Mouse (Mus musculus) neural tube, embryonic 15.5 days (tissue): ENCODE results near the gene Smurf1. TPM values are rescaled to one million over a fixed set of nuclear protein-coding genes. Genes with fewer than 3 reads are reported as not detected.

Experiments used
- ATAC-seq: fragments of 200-750 bp; cut with Nextera tagmentation; 2 replicates; pipeline ENCODE4 v1.8.0; 2017; ENCODE audit warnings: mild to moderate bottlenecking, moderate TSS enrichment, moderate library complexity; ENCODE audit not compliant: low FRiP score
- H3K27ac ChIP-seq: fragments of 300-500 bp; sonication (generic); replicated peaks from 2 replicates; pipeline ENCODE4 v1.5.1; 2015; ENCODE audit warnings: mild to moderate bottlenecking, inconsistent platforms
- H3K27me3 ChIP-seq: fragments of 300-500 bp; sonication (generic); replicated peaks from 2 replicates; pipeline ENCODE4 v1.6.1; 2015; ENCODE audit warnings: inconsistent platforms
- H3K36me3 ChIP-seq: fragments of 300-500 bp; sonication (generic); 2 replicates; pipeline ENCODE4 v1.6.1; 2015; ENCODE audit warnings: inconsistent platforms
- H3K4me1 ChIP-seq: fragments of 300-500 bp; sonication (generic); 2 replicates; pipeline ENCODE4 v1.6.1; 2015; ENCODE audit warnings: inconsistent platforms
- H3K4me2 ChIP-seq: fragments of 300-500 bp; sonication (generic); 2 replicates; pipeline ENCODE4 v1.6.1; 2015; ENCODE audit warnings: inconsistent platforms, mild to moderate bottlenecking, moderate library complexity
- H3K4me3 ChIP-seq: fragments of 300-500 bp; sonication (generic); replicated peaks from 2 replicates; pipeline ENCODE4 v1.5.1; 2015; ENCODE audit warnings: mild to moderate bottlenecking, inconsistent platforms
- H3K9ac ChIP-seq: fragments of 300-500 bp; sonication (generic); replicated peaks from 2 replicates; pipeline ENCODE4 v1.6.1; 2015; ENCODE audit warnings: mild to moderate bottlenecking, inconsistent platforms
- H3K9me3 ChIP-seq: fragments of 300-500 bp; sonication (generic); replicated peaks from 2 replicates; pipeline ENCODE4 v1.6.1; 2016; ENCODE audit warnings: inconsistent platforms
- WGBS: fragments of 180-500 bp; shearing (Covaris S2); methylation state at CpG from one replicate; pipeline ENCODE4 v1.1.7; 2015; ENCODE audit warnings: mixed read lengths; 5-methylcytosine and 5-hydroxymethylcytosine counted together
- polyA plus RNA-seq: library from polyadenylated mRNA; unstranded; fragments of >200 nt; fragmentation: Nextera tagmentation; extraction: Ambion mirVana; gene quantifications from 2 replicates; pipeline ENCODE4 v1.2.1, GENCODE M21; 2015

Smurf1 gene
- polyA plus RNA-seq, 1 experiment from 2014 or later, result 23.7 TPM

DNA sequence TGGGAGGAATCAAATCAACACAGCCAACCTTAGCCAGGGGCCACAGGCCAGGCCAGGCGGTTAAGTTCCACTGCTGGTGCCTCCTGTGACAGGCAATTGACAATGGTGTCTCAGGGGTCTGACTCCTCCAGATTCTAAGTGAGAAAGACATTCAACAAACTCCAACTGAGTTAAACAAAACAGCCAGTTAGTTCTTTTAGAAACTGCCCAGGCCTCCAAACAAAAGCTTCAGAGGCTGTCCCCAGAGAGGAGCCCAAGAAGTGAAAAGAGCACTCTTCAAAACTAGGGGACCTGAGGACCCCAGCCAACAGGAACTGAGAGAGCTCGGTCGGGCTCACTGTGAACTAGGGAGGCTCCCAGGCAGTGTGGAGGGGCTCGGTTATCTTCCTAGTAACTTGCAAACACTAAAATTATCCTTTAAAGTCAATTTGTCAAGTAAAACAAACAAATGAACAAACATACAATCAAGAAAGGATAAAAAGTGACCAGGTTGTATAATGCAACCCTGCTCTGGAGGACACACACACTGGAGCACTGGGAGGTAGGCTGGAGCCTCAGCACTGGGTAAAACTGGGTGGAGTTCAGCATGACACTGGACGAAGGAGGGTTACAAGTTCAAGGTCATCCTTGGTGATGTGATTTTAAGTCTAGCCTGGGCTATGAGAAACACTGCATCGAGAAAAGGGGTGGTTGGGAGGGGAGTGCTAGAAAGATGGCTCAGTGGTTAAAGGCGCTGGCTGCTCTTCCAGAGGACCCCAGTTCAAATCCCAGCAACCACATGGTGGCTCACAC, 52.9 kb downstream of the Smurf1 start:
- no peak for ATAC-seq
- peaks cover 40% of the 10 kb centered on the region for H3K4me1 ChIP-seq
- H3K9ac ChIP-seq, result no peak overlapping the region
- H3K9me3 ChIP-seq, result no peaks in the 10 kb centered on the region
- no peaks in the 10 kb centered on the region for H3K27me3 ChIP-seq
- peak overlapping the region; percentile 9; the same call in 1 of the 2 replicates for H3K27ac ChIP-seq
- no peak overlapping the region for H3K4me3 ChIP-seq
- H3K36me3 ChIP-seq, result no peaks in the 10 kb centered on the region
- no peak overlapping the region for H3K4me2 ChIP-seq
- WGBS, result 37% methylated on average over 7 of the region's 7 CpGs

DNA sequence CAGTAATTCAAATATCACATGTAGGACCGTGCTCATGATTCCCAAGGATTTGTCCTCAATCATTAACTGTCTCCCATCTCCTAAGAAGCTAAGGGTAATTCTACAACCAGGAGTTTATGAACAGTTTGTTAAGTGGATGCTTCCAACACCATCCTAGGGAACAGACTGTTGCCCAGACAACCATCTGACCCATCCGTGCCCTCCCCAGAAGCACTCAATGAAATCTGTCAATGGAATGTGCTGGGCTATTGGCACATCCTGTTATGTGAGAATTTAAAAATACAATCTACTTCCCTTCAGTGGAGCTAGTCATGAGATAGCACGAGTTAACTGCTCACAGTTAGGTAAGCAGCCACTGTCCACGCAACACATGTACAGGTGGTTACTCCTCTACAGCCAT, 56.1 kb downstream of the Smurf1 start:
- Histone ChIP-seq H3K27me3 (no peaks in the 10 kb centered on the region), H3K4me2 (no peak overlapping the region), H3K27ac (no peak overlapping the region), H3K9me3 (no peaks in the 10 kb centered on the region), H3K36me3 (no peaks in the 10 kb centered on the region), H3K9ac (no peak overlapping the region), H3K4me3 (no peak overlapping the region), H3K4me1 (peaks cover 32% of the 10 kb centered on the region)
- 76% methylated on average over 4 of the region's 4 CpGs for WGBS
- ATAC-seq, result no peak

DNA sequence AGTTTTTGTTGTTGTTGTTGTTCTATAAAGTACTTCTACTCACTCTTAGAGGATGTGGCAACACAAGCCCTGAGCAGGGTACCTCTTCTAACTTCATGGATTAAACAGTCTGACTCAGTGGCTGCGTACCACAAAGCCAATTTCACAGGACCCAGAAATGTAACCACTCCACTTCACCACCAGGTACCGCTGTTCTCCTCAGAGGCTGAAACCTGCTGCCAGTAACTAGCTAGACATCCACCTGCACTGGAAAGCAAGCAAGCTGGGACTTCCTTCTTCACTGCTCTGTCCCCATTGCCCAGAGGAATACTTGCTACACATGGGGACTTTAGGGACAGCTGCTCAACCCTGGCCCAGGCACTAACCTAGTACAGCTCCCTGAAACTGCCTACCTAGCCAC, 58.1 kb downstream of the Smurf1 start:
- no peak overlapping the region for H3K9ac ChIP-seq
- 76% methylated on average over 2 of the region's 2 CpGs for WGBS
- H3K36me3 ChIP-seq, result no peaks in the 10 kb centered on the region

DNA sequence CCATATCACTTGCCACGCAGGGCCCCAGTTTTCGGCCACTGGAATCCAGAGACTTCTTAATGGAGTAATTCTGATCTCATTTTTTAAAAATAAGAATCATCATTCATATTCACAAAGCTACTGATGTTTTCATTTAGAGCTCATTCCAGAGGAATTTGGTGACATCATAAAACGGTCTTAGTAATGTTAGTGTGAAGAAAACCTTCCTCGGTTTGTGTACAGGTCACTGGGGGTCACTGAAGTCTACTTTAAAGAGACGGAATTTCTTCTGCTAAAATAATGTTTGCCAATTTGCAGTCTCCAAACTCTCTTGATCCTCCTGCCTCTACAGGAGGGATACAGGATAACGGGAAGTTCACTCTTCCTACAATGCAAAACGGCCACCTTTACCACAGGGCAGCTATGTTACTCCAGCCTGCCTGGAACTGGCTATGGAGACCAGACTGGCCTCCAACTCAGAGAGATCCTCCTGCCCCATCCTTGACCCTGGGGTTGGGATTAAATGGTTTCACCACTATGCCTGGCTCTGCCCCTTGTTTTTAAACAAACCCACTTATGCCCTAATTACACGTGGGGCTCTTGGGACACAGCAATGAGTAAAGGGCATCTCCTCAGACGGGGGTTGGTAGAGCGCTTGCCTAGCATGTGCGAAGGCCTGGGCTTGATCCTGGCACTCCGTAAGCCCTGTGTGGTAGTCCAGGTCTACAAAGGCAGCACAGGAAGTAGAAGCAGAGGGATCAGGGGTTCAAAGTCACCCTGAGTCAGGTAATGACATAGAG, 61.1 kb downstream of the Smurf1 start:
- 84% methylated on average over 12 of the region's 12 CpGs for WGBS

More for the DNA sequence above, 58.1 kb downstream of the Smurf1 start:
- no peaks in the 10 kb centered on the region for H3K27me3 ChIP-seq
- peaks cover 16% of the 10 kb centered on the region for H3K4me1 ChIP-seq
- no peak overlapping the region for H3K27ac ChIP-seq
- no peak overlapping the region for H3K4me3 ChIP-seq
- no peak overlapping the region for H3K4me2 ChIP-seq
- ATAC-seq, result no peak
- no peaks in the 10 kb centered on the region for H3K9me3 ChIP-seq

DNA sequence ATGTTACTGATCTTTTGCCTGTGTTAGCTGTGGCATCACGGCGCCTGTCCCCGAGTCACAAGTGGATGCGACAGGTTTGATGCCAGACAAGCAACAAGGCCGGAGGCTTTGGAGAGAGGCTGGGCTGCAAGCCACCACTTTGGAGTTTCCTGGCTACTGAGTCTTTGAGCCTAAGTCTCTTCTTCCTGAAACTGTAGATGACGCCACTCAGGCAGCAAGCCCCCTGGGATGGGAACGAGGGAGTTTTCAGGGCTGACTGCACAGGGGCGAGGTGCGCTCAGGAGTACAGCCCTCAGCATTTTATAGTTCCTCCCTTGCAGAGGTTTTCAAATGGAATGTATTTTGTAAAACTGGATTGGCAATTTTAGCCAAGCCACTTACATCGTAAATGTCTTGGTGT, 63.9 kb downstream of the Smurf1 start:
- no peak overlapping the region for H3K4me3 ChIP-seq
- H3K36me3 ChIP-seq, result peaks cover 24% of the 10 kb centered on the region; the same call in 1 of the 2 replicates
- WGBS, result 67% methylated on average over 10 of the region's 10 CpGs
- no peak overlapping the region for H3K27ac ChIP-seq
- no peaks in the 10 kb centered on the region for H3K27me3 ChIP-seq
- H3K4me1 ChIP-seq, result no peaks in the 10 kb centered on the region
- ATAC-seq, result no peak
- H3K9me3 ChIP-seq, result no peaks in the 10 kb centered on the region
- H3K9ac ChIP-seq, result no peak overlapping the region
- no peak overlapping the region for H3K4me2 ChIP-seq

More for the DNA sequence above, 61.1 kb downstream of the Smurf1 start:
- no peak for ATAC-seq
- Histone ChIP-seq H3K4me2 (no peak overlapping the region), H3K9ac (no peak overlapping the region), H3K4me3 (no peak overlapping the region), H3K36me3 (peaks cover 15% of the 10 kb centered on the region; the same call in 1 of the 2 replicates), H3K9me3 (no peaks in the 10 kb centered on the region), H3K27ac (no peak overlapping the region), H3K27me3 (no peaks in the 10 kb centered on the region), H3K4me1 (no peaks in the 10 kb centered on the region)

DNA sequence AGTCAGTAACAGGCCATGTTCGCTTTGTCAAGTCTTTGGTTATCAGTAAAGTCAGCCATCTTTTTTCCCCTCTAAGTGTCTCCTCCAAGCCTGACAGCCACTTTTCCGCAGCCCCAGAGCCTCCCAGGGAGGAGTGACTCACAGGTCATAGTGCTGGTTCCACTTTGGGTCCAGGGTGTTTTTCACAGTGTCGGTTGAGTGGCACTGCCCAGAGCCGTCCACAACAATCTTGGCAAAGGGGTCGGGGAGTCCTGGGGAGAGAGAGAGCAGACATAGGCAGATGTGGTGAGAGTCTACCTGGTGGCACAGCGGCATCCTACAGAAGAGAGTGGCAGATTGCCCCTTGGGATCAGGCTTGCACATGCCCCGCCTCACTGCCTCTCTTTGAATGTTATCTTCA, 64.6 kb downstream of the Smurf1 start:
- 90% methylated on average over 7 of the region's 7 CpGs for WGBS

DNA sequence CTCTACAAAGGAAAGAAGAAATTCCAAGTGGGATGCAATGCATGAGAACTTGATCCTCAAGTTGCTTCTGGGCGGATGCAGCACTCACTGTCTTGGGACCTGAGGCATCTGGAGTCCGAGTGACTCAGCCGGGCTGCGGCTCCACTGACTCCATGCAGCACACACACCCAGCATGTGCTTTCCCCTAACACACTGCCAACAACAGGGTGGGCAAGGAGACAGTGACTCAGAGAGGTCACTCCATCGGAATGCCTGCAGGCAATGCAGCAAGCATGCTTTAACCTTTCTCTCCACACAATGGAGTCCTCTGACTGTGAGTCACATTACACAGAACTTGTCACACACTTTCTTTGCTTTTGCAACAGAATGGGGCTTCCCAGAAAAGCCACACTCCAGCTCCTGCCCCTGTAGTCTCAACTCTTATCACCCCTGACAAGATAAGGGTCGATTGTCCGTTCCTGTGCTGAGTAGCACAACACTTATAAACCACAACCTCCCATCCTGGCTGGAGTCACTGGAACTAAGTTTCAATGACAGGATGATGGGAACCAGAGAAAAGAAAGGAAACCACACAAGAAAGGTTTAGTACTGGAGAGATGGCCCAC, 67.1 kb downstream of the Smurf1 start:
- H3K4me3 ChIP-seq, result no peak overlapping the region
- H3K9me3 ChIP-seq, result no peaks in the 10 kb centered on the region
- peaks cover 48% of the 10 kb centered on the region for H3K36me3 ChIP-seq
- no peak for ATAC-seq
- H3K4me1 ChIP-seq, result no peaks in the 10 kb centered on the region
- 47% methylated on average over 7 of the region's 7 CpGs for WGBS
- H3K27me3 ChIP-seq, result no peaks in the 10 kb centered on the region
- H3K4me2 ChIP-seq, result no peak overlapping the region
- no peak overlapping the region for H3K9ac ChIP-seq
- no peak overlapping the region for H3K27ac ChIP-seq

More for the DNA sequence above, 64.6 kb downstream of the Smurf1 start:
- H3K27me3 ChIP-seq, result no peaks in the 10 kb centered on the region
- H3K36me3 ChIP-seq, result peaks cover 29% of the 10 kb centered on the region
- ATAC-seq, result no peak
- H3K4me1 ChIP-seq, result no peaks in the 10 kb centered on the region
- no peak overlapping the region for H3K4me2 ChIP-seq
- H3K4me3 ChIP-seq, result no peak overlapping the region
- H3K9me3 ChIP-seq, result no peaks in the 10 kb centered on the region
- no peak overlapping the region for H3K27ac ChIP-seq
- 0 out of 2 replicates have a peak overlapping the region, but pooled peaks have one; percentile 3 for H3K9ac ChIP-seq

DNA sequence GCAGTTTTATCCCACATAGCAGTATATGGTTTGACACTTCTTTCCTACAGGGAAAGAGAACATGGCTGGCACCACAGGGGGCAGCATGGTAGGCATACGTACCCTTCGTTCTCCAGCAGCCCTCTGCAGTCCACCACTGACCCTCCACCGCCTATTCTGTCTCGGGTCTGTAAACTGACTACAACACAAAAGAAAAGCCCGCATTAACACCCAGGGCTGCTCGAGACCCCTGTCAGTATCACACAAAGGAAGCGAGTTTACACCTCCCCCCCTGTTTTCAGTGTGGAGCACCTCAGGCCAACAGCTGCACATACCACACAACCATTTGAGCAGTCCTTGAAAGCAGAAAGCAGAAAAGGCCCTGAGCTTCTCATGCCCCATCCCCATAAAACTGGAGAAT, 67.8 kb downstream of the Smurf1 start:
- Histone ChIP-seq H3K9me3 (no peaks in the 10 kb centered on the region), H3K36me3 (peaks cover 54% of the 10 kb centered on the region), H3K4me1 (no peaks in the 10 kb centered on the region), H3K27ac (no peak overlapping the region), H3K4me3 (no peak overlapping the region), H3K4me2 (no peak overlapping the region), H3K27me3 (no peaks in the 10 kb centered on the region), H3K9ac (no peak overlapping the region)
- ATAC-seq, result no peak
- 11% methylated on average over 7 of the region's 7 CpGs for WGBS

DNA sequence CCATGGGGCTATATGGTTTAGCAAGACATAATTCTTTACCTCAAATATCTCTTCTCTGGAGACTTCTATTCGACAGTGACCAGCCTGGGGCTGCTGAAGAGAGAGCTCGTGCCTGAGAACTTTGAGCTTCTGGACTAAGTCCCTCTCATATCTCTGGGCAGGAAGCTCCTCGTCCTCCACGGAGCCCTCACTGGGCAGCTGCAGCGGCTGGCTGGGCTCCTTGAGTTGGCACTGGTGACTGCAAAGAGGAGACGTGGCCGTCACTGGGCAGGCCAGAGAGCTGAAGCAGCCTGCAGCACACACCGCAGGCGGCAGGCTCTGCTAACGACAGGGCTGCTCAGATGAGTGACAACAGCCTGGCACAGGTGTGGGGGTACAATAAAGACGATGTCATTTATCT, 74.4 kb downstream of the Smurf1 start:
- no peak overlapping the region for H3K4me3 ChIP-seq
- ATAC-seq, result no peak
- H3K4me2 ChIP-seq, result no peak overlapping the region
- WGBS, result 86% methylated on average over 11 of the region's 11 CpGs
- no peaks in the 10 kb centered on the region for H3K9me3 ChIP-seq
- no peak overlapping the region for H3K9ac ChIP-seq
- H3K27ac ChIP-seq, result no peak overlapping the region
- no peaks in the 10 kb centered on the region for H3K27me3 ChIP-seq
- peaks cover 89% of the 10 kb centered on the region for H3K36me3 ChIP-seq
- no peaks in the 10 kb centered on the region for H3K4me1 ChIP-seq

DNA sequence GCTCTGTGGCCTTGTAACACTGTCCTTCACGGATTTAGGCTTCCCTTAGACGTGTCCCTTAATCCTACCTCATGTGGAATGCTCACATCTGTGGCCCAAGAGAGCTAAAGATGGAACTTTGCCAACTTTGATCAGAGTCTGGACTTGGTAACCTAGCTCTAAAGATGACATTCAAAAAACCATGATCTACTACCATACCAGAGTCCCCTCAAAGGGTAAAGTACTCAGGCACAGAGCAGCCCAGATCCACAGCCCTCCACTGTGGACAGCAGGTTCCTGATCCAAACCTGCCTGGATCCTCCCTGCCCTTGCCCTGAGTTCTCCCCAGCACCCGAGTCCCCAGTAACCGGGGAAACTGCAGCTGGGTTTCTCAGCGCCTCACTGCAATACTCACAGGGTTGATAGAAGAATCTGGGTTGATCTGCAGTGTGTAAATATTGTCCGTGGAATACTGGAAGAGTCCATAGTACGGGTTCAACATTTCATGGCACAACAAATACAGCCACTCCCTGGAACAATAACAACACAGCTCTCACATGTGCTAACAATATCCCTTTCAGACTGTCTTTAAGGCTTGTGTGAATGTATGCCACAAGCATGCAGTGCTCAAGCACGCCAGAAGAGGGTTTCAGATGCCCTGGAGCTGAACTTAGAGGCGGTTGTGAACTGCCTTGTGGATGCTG, 79.5 kb downstream of the Smurf1 start:
- H3K4me3 ChIP-seq, result no peak overlapping the region
- 93% methylated on average over 9 of the region's 9 CpGs for WGBS
- H3K4me2 ChIP-seq, result no peak overlapping the region
- no peak overlapping the region for H3K9ac ChIP-seq
- H3K36me3 ChIP-seq, result peaks cover 90% of the 10 kb centered on the region
- no peaks in the 10 kb centered on the region for H3K27me3 ChIP-seq
- H3K27ac ChIP-seq, result no peak overlapping the region
- no peaks in the 10 kb centered on the region for H3K9me3 ChIP-seq
- no peaks in the 10 kb centered on the region for H3K4me1 ChIP-seq
- no peak for ATAC-seq

DNA sequence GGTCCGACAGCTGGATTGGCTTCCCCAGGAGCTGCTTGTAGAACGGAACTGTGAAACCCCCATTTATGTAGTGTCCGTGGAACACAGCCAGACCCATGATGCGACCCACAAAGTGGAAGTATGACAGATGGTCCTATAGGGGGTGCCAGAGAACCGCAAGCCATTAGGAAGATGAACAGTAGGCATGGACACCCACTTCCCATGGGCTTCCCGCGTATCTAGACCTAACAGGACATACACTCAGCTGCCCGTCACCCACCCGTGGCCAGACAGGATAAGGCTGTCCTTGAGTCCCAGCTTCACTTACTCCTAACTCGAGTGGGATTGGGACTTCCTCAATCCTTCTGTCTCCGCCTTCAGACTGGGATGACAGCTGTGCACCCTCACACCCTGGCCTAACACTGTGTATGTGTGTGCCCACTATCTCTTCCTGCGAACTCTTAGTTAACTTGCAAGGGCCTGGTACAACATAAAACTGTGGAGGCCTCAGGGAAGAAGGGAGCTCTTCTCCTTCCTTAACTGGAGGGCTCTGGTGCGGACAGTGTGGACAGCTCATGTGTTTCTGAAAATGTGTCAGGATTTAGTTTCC, 80.9 kb downstream of the Smurf1 start:
- 79% methylated on average over 13 of the region's 13 CpGs for WGBS
- no peak overlapping the region for H3K4me3 ChIP-seq
- H3K9me3 ChIP-seq, result no peaks in the 10 kb centered on the region
- H3K27ac ChIP-seq, result no peak overlapping the region
- no peak for ATAC-seq
- H3K4me2 ChIP-seq, result no peak overlapping the region
- no peaks in the 10 kb centered on the region for H3K27me3 ChIP-seq
- H3K4me1 ChIP-seq, result no peaks in the 10 kb centered on the region
- no peak overlapping the region for H3K9ac ChIP-seq
- peaks cover 93% of the 10 kb centered on the region for H3K36me3 ChIP-seq
